Mouse (Mus musculus): Measurements from ENCODE around the gene Neo1. TPM values are rescaled to one million over a fixed set of nuclear protein-coding genes. Genes with fewer than 3 reads are reported as not detected.

The Neo1 gene
- polyA plus RNA-seq, 1 experiment from 2014 or later = 26.7 TPM

- Histone ChIP-seq H3K4me1 (no peaks in the 10 kb centered on the region), H3K9me3 (no peaks in the 10 kb centered on the region), H3K4me3 (no peak overlapping the region), H3K36me3 (replicated peaks) (peaks cover 66% of the 10 kb centered on the region), H3K27ac (no peak overlapping the region), H3K27me3 (ENCODE audit: poor library complexity, severe bottlenecking) (no peaks in the 10 kb centered on the region)
- DNase-seq (ENCODE audit: extremely low spot score, low spot score) = no peak
- 88% methylated on average over 6 of the region's 6 CpGs for WGBS
These were observed 160.8 kb downstream of the Neo1 start for GRCm38 (mm10) chr9:58875439-58875838.

GRCm38 (mm10) chr9:58874354-58874753, 161.9 kb downstream of the Neo1 start:
- no peak for DNase-seq (ENCODE audit: extremely low spot score, low spot score)
- H3K27ac ChIP-seq = no peak overlapping the region
- WGBS = 93% methylated on average over 4 of the region's 4 CpGs
- peaks cover 57% of the 10 kb centered on the region for H3K36me3 ChIP-seq (replicated peaks)
- H3K27me3 ChIP-seq (ENCODE audit: poor library complexity, severe bottlenecking) = no peaks in the 10 kb centered on the region
- H3K9me3 ChIP-seq = no peaks in the 10 kb centered on the region
- H3K4me3 ChIP-seq = no peak overlapping the region
- no peaks in the 10 kb centered on the region for H3K4me1 ChIP-seq

GRCm38 (mm10) chr9:58873541-58874324, 162.5 kb downstream of the Neo1 start:
- Histone ChIP-seq H3K9me3 (no peaks in the 10 kb centered on the region), H3K27ac (no peak overlapping the region), H3K36me3 (replicated peaks) (peaks cover 50% of the 10 kb centered on the region), H3K27me3 (ENCODE audit: poor library complexity, severe bottlenecking) (no peaks in the 10 kb centered on the region), H3K4me3 (no peak overlapping the region), H3K4me1 (no peaks in the 10 kb centered on the region)
- no peak for DNase-seq (ENCODE audit: extremely low spot score, low spot score)
- 54% methylated on average over 10 of the region's 10 CpGs for WGBS

- Histone ChIP-seq H3K9me3 (no peaks in the 10 kb centered on the region), H3K27ac (no peak overlapping the region), H3K36me3 (replicated peaks) (peaks cover 24% of the 10 kb centered on the region), H3K4me3 (no peak overlapping the region), H3K27me3 (ENCODE audit: poor library complexity, severe bottlenecking) (no peaks in the 10 kb centered on the region), H3K4me1 (0 out of 2 replicates have a peak, but pooled peaks cover 2% of the 10 kb centered on the region)
- WGBS = 85% methylated on average over 10 of the region's 10 CpGs
- no peak for DNase-seq (ENCODE audit: extremely low spot score, low spot score)
These were observed 165.1 kb downstream of the Neo1 start for GRCm38 (mm10) chr9:58871141-58871540.

- no peak for DNase-seq (ENCODE audit: extremely low spot score, low spot score)
- no peak overlapping the region for H3K4me3 ChIP-seq
- H3K27me3 ChIP-seq (ENCODE audit: poor library complexity, severe bottlenecking) = peaks cover 17% of the 10 kb centered on the region
- no peaks in the 10 kb centered on the region for H3K36me3 ChIP-seq (replicated peaks)
- H3K4me1 ChIP-seq = peaks cover 34% of the 10 kb centered on the region
- peak overlapping the region; percentile 13; the same call in 1 of the 2 replicates for H3K27ac ChIP-seq
- H3K9me3 ChIP-seq = no peaks in the 10 kb centered on the region
- 31% methylated on average over 7 of the region's 7 CpGs for WGBS
These were observed 172.4 kb downstream of the Neo1 start for GRCm38 (mm10) chr9:58863826-58864225.

GRCm38 (mm10) chr9:58859080-58859635, 177.1 kb downstream of the Neo1 start:
- H3K4me1 ChIP-seq = peaks cover 39% of the 10 kb centered on the region
- no peaks in the 10 kb centered on the region for H3K9me3 ChIP-seq
- H3K36me3 ChIP-seq (replicated peaks) = no peaks in the 10 kb centered on the region
- DNase-seq (ENCODE audit: extremely low spot score, low spot score) = no peak
- H3K27me3 ChIP-seq (ENCODE audit: poor library complexity, severe bottlenecking) = peaks cover 31% of the 10 kb centered on the region
- H3K4me3 ChIP-seq = peak overlapping the region; percentile 43
- 27% methylated on average over 30 of the region's 30 CpGs for WGBS
- H3K27ac ChIP-seq = peak overlapping the region; percentile 53

- Histone ChIP-seq H3K27me3 (ENCODE audit: poor library complexity, severe bottlenecking) (peaks cover 25% of the 10 kb centered on the region), H3K36me3 (replicated peaks) (no peaks in the 10 kb centered on the region), H3K4me1 (peaks cover 43% of the 10 kb centered on the region), H3K27ac (no peak overlapping the region), H3K9me3 (no peaks in the 10 kb centered on the region), H3K4me3 (no peak overlapping the region)
- 32% methylated on average over 3 of the region's 3 CpGs for WGBS
- DNase-seq (ENCODE audit: extremely low spot score, low spot score) = no peak
These were observed 181.3 kb downstream of the Neo1 start for GRCm38 (mm10) chr9:58854931-58855330.

- DNase-seq (ENCODE audit: extremely low spot score, low spot score) = no peak
- H3K4me1 ChIP-seq = peaks cover 38% of the 10 kb centered on the region
- H3K4me3 ChIP-seq = no peak overlapping the region
- no peaks in the 10 kb centered on the region for H3K27me3 ChIP-seq (ENCODE audit: poor library complexity, severe bottlenecking)
- H3K36me3 ChIP-seq (replicated peaks) = no peaks in the 10 kb centered on the region
- H3K9me3 ChIP-seq = no peaks in the 10 kb centered on the region
- H3K27ac ChIP-seq = peak overlapping the region; percentile 51
- WGBS = 65% methylated on average over 13 of the region's 13 CpGs
These were observed 186.5 kb downstream of the Neo1 start for GRCm38 (mm10) chr9:58849576-58850315.

GRCm38 (mm10) chr9:58847676-58848075, 188.6 kb downstream of the Neo1 start:
- Histone ChIP-seq H3K27ac (no peak overlapping the region), H3K4me1 (peaks cover 28% of the 10 kb centered on the region), H3K27me3 (ENCODE audit: poor library complexity, severe bottlenecking) (no peaks in the 10 kb centered on the region), H3K9me3 (no peaks in the 10 kb centered on the region), H3K36me3 (replicated peaks) (no peaks in the 10 kb centered on the region), H3K4me3 (no peak overlapping the region)
- no peak for DNase-seq (ENCODE audit: extremely low spot score, low spot score)
- WGBS = 81% methylated on average over 7 of the region's 7 CpGs

GRCm38 (mm10) chr9:58847008-58847407, 189.2 kb downstream of the Neo1 start:
- no peak for DNase-seq (ENCODE audit: extremely low spot score, low spot score)
- 68% methylated on average over 3 of the region's 3 CpGs for WGBS
- no peaks in the 10 kb centered on the region for H3K9me3 ChIP-seq
- no peak overlapping the region for H3K4me3 ChIP-seq
- H3K27me3 ChIP-seq (ENCODE audit: poor library complexity, severe bottlenecking) = no peaks in the 10 kb centered on the region
- no peaks in the 10 kb centered on the region for H3K36me3 ChIP-seq (replicated peaks)
- peaks cover 28% of the 10 kb centered on the region for H3K4me1 ChIP-seq
- no peak overlapping the region for H3K27ac ChIP-seq

- Histone ChIP-seq H3K27ac (no peak overlapping the region), H3K4me3 (no peak overlapping the region), H3K9me3 (no peaks in the 10 kb centered on the region), H3K36me3 (replicated peaks) (no peaks in the 10 kb centered on the region), H3K4me1 (peaks cover 9% of the 10 kb centered on the region), H3K27me3 (ENCODE audit: poor library complexity, severe bottlenecking) (no peaks in the 10 kb centered on the region)
- no peak for DNase-seq (ENCODE audit: extremely low spot score, low spot score)
- WGBS = 90% methylated on average over 3 of the region's 3 CpGs
These were observed 191.6 kb downstream of the Neo1 start for GRCm38 (mm10) chr9:58844597-58844996.

GRCm38 (mm10) chr9:58841655-58842054, 194.6 kb downstream of the Neo1 start:
- Histone ChIP-seq H3K27me3 (ENCODE audit: poor library complexity, severe bottlenecking) (no peaks in the 10 kb centered on the region), H3K4me3 (no peak overlapping the region), H3K27ac (no peak overlapping the region), H3K4me1 (no peaks in the 10 kb centered on the region), H3K36me3 (replicated peaks) (no peaks in the 10 kb centered on the region), H3K9me3 (no peaks in the 10 kb centered on the region)
- peak; percentile 64 for DNase-seq (ENCODE audit: extremely low spot score, low spot score)
- 36% methylated on average over 6 of the region's 6 CpGs for WGBS

GRCm38 (mm10) chr9:58838504-58838903, 197.7 kb downstream of the Neo1 start:
- H3K27ac ChIP-seq = no peak overlapping the region
- H3K27me3 ChIP-seq (ENCODE audit: poor library complexity, severe bottlenecking) = no peaks in the 10 kb centered on the region
- H3K36me3 ChIP-seq (replicated peaks) = no peaks in the 10 kb centered on the region
- no peak for DNase-seq (ENCODE audit: extremely low spot score, low spot score)
- no peaks in the 10 kb centered on the region for H3K9me3 ChIP-seq
- WGBS = 89% methylated on average over 5 of the region's 5 CpGs
- peaks cover 10% of the 10 kb centered on the region; the same call in 1 of the 2 replicates for H3K4me1 ChIP-seq
- H3K4me3 ChIP-seq = no peak overlapping the region

Measured in forebrain, embryonic 10.5 days (tissue).